Mouse (Mus musculus) G1E (cell line): ENCODE measurements at regions not wholly inside any gene's neighbourhood (a gene's known extent, or its start where the extent isn't known, plus 50 kb on each side); places are given as distances from the start of the nearest gene placed in this dataset.

Experiments
- CTCF ChIP-seq: IDR thresholded peaks from 2 replicates; pipeline ENCODE4 v1.5.1; 2012; ENCODE audit warnings: low read depth, low read length, inconsistent platforms, mixed read lengths
- GATA1 ChIP-seq: IDR thresholded peaks from 2 replicates; pipeline ENCODE4 v1.6.1; 2012; ENCODE audit warnings: borderline replicate concordance, low read length, inconsistent platforms, mixed read lengths
- TAL1 ChIP-seq: conservative IDR thresholded peaks from 2 replicates; pipeline ENCODE4 v1.6.1; 2012; ENCODE audit warnings: low read depth, low read length, inconsistent platforms, mixed read lengths

GRCm38 (mm10) chr3:144378524-144379225 lies 173.7 kb upstream of the Lmo4 start:
- TF ChIP-seq CTCF (no peak), GATA1 (no peak), TAL1 (no peak)
